Mouse (Mus musculus) embryonic facial prominence, embryonic 10.5 days (tissue): ENCODE measurements around the gene Npr1. TPM values are rescaled to one million over a fixed set of nuclear protein-coding genes. Genes with fewer than 3 reads are reported as not detected.

ENCODE experiments used
- DNase-seq: peaks from one replicate; pipeline ENCODE4 v3.0.0-alpha.2; 2017; ENCODE audit warnings: low spot score
- H3K27ac ChIP-seq: fragments of 300-500 bp; sonication (generic); replicated peaks from 2 replicates; pipeline ENCODE4 v1.5.1; 2016; ENCODE audit warnings: mild to moderate bottlenecking
- H3K27me3 ChIP-seq: fragments of 300-500 bp; sonication (generic); replicated peaks from 2 replicates; pipeline ENCODE4 v1.6.1; 2016; ENCODE audit warnings: low read depth, mild to moderate bottlenecking; ENCODE audit not compliant: poor library complexity, severe bottlenecking
- H3K36me3 ChIP-seq: fragments of 300-500 bp; sonication (generic); replicated peaks from 2 replicates; pipeline ENCODE4 v1.6.1; 2016; ENCODE audit warnings: mild to moderate bottlenecking, moderate library complexity
- H3K4me1 ChIP-seq: fragments of 300-500 bp; sonication (generic); 2 replicates; pipeline ENCODE4 v1.6.1; 2016
- H3K4me3 ChIP-seq: fragments of 300-500 bp; sonication (generic); 2 replicates; pipeline ENCODE4 v1.5.1; 2016; ENCODE audit warnings: mild to moderate bottlenecking, moderate library complexity
- H3K9me3 ChIP-seq: fragments of 300-500 bp; sonication (generic); 2 replicates; pipeline ENCODE4 v1.6.1; 2016; ENCODE audit warnings: mild to moderate bottlenecking
- WGBS: fragments of 180-500 bp; shearing (Covaris S2); methylation state at CpG from one replicate; pipeline ENCODE4 v1.1.7; 2016; 5-methylcytosine and 5-hydroxymethylcytosine counted together
- polyA plus RNA-seq: library from polyadenylated mRNA; unstranded; fragments of >200 nt; fragmentation: Nextera tagmentation; extraction: Ambion mirVana; gene quantifications from 2 replicates; pipeline ENCODE4 v1.2.1, GENCODE M21; 2016

Npr1 gene
- polyA plus RNA-seq, 1 experiment from 2014 or later: 2.0 TPM

DNA sequence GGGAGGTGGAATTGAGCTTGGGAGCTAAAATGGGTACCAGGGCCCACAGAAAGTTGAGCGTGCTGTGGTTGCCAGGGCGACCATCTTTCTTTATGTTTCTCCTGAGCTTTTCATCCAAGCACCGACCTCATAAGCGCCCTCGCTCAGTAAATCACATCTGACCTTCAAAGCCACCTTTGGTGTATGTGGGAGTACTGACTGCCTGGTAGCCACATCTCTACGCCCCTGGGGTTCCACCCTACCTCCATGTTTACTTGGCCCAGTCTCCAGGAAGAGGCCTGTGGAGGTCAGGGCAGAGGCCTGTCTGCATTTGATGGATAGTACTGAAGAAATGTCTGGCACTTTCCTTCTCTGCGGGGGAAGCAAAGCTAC lies 18.6 kb downstream of the Npr1 start:
- H3K36me3 ChIP-seq: no peaks in the 10 kb centered on the region
- H3K9me3 ChIP-seq: no peaks in the 10 kb centered on the region
- WGBS: 48% methylated on average over 7 of the region's 7 CpGs
- peaks cover 40% of the 10 kb centered on the region for H3K4me1 ChIP-seq
- H3K27ac ChIP-seq: peak overlapping the region; percentile 94
- DNase-seq: no peak
- peak overlapping the region; percentile 54 for H3K4me3 ChIP-seq
- H3K27me3 ChIP-seq: no peaks in the 10 kb centered on the region

DNA sequence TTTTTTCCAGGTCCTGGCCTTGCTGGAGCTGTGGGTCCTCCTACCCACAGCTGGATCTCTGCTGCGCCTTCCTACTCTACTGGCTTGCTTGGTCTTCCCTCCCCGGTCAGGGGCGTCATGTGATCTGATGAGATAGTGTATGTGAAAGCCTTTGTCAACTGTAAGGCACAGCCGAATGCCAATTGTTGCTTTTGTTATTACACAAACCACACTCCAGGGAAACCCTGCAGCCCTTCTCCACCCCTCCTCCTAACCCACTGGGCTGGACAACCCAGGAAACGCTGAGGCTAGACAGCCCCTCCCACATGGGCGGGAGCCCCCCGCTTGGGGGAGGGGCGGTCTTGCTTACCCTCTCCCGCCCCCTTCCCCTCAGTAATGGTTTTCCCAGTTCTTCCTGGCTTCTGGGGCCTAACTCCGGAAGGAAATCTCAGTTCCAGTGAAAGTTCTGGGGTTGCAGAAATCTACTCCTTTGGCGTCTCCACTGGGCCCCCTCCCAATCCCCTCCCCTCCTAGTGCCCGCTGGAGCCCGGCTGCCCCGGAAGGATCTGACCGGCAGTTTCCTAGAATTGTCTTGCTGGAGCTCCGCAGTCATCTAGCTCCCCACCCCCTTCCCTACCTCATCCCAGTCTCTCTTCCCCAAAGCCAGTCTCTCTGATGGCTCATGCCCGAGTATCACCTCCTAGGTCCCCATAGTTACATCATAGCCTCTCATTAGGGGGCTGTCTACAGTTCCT lies 19.1 kb downstream of the Npr1 start:
- WGBS: under 1% methylated on average over 17 of the region's 17 CpGs

DNA sequence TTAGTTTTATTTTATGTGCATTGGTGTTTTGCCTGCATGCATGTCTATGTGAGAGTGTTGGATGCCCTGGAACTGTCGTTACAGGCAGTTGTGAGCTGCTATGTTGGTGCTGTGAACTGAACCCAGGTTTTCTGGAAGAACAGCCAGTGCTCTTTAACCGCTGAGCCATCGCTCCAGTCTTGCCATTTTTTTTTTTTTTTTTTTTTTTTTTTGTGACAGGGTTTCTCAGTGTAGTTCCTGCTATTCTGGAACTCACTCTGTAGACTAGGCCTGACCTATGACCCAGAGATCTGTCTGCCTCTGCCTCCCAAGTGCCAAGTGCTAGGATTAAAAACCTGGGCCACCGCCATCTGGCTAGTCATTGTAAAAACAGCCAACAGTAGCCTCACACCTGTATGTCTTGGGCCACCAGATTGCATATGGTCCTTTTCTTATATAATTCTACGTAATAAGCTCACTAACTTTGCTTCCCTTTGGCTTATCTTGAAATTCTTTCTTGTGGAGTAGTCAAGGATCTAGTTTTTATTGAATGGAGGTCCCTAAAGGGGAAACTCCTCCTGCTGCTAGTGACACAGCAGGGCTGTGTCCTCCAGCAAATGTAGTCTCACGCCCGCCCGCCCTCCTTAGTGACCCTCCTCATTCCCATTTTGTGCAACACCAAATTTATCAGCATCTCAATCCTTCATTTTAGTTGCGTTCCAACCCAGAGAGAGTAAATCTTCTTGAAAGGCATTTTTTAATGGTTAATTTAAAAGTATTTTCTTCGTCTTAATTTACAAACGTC lies 20.1 kb downstream of the Npr1 start:
- Histone ChIP-seq H3K4me1 (peaks cover 28% of the 10 kb centered on the region), H3K4me3 (peak overlapping the region; percentile 54), H3K36me3 (no peaks in the 10 kb centered on the region), H3K27me3 (no peaks in the 10 kb centered on the region), H3K27ac (peak overlapping the region; percentile 94), H3K9me3 (no peaks in the 10 kb centered on the region)
- WGBS: 73% methylated on average over 11 of the region's 11 CpGs
- DNase-seq: no peak

More for the DNA sequence above, 19.1 kb downstream of the Npr1 start:
- H3K4me1 ChIP-seq: peaks cover 38% of the 10 kb centered on the region
- no peaks in the 10 kb centered on the region for H3K36me3 ChIP-seq
- peak overlapping the region; percentile 54 for H3K4me3 ChIP-seq
- DNase-seq: peak; percentile 92
- H3K27me3 ChIP-seq: no peaks in the 10 kb centered on the region
- peak overlapping the region; percentile 94 for H3K27ac ChIP-seq
- no peaks in the 10 kb centered on the region for H3K9me3 ChIP-seq

DNA sequence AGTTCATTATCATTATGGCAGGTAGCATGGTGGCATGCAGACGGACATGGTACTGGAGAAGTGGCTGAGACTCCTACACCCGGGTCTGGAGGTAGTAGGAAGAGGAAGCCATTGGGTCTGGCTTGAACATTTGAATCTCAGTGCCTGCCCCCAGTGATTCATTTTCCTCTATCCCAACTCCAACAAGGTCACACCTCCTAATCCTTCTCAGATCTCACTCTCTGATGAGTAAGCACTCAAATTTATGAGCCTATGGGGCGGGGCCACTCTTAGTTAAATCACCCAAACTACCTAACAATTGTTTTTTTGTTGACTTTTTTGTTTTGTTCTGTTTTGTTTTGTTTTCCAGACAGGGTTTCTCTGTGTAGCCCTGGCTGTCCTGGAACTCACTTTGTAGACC lies 21.7 kb downstream of the Npr1 start:
- Histone ChIP-seq H3K4me3 (no peak overlapping the region), H3K4me1 (peaks cover 26% of the 10 kb centered on the region), H3K27ac (peak overlapping the region; percentile 5; the same call in 1 of the 2 replicates), H3K36me3 (no peaks in the 10 kb centered on the region), H3K9me3 (no peaks in the 10 kb centered on the region), H3K27me3 (no peaks in the 10 kb centered on the region)
- 82% methylated on average over 3 of the region's 3 CpGs for WGBS
- no peak for DNase-seq

DNA sequence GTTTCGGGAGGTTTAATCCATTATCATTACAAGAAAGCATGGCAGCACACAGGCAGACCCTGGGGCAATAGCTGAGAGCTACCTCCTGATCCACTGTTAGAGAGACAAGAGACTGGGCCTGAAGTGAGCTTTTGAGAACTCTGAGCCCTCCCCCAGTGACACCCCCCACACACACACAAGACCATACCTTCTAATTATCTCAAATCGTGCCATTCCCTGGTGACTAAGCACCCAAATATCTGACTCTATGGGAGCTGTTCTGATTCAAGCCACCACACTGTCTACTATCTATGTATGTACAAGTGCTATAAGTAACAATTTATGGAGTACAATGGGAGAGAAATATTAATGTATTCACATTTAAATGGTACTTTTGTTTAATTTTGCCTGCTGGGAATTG lies 24.9 kb downstream of the Npr1 start:
- no peak for DNase-seq
- 82% methylated on average over 2 of the region's 2 CpGs for WGBS

DNA sequence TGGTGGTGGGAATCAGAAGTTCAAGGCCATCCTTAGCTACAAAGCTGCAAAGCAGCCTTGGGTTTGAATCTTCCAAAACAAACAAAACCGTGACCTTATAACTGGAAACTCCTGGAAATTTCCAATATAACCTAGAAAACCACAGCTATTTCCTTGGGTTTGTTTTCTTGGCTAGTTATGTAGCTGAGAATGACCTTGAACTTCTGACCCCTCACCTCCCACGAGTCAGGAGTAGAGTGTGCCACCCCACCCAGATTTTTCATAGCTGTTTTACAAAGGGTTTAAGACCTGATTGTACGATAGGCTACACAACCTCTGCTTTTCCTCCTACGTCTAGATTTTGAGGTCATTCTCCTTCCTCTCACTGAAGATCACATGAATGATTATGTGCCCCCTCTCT lies 28.5 kb downstream of the Npr1 start:
- Histone ChIP-seq H3K4me3 (no peak overlapping the region), H3K27ac (no peak overlapping the region), H3K36me3 (no peaks in the 10 kb centered on the region), H3K4me1 (peaks cover 12% of the 10 kb centered on the region), H3K9me3 (no peaks in the 10 kb centered on the region), H3K27me3 (no peaks in the 10 kb centered on the region)
- no peak for DNase-seq
- WGBS: 79% methylated on average over 4 of the region's 4 CpGs

More for the DNA sequence above, 24.9 kb downstream of the Npr1 start:
- no peak overlapping the region for H3K27ac ChIP-seq
- H3K27me3 ChIP-seq: no peaks in the 10 kb centered on the region
- H3K4me3 ChIP-seq: no peak overlapping the region
- H3K9me3 ChIP-seq: no peaks in the 10 kb centered on the region
- H3K4me1 ChIP-seq: peaks cover 10% of the 10 kb centered on the region
- no peaks in the 10 kb centered on the region for H3K36me3 ChIP-seq

DNA sequence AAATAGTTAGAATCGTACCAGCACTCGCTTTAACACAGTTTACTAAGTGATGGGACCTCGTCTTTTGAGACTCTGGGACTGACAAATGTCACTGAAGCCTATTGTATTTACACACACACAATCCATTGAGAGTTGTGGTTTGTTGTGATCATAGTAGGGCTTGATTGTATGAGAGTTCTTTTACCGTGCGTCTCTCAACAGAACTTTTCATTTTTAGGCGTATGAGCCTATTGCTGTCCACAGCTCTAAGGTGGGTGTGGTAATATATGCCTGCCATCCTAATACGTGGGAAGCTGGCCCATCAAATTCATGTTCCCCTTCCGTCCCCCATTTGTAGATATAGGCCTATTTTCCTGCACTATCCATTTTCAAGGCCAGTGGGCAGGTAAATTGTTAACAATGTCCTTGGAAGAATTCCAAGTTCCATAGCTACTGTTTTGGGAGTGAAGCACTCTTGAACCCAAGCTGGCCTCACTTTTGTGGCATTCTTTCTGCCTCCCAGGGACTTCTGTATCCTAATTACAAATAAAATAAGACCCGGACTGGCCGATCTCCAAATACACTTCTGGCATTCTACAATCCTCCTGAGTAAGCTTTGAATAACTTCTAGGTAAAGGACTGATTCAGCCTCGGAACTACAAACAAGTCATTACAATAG lies 31.5 kb downstream of the Npr1 start:
- no peaks in the 10 kb centered on the region for H3K9me3 ChIP-seq
- no peak for DNase-seq
- H3K27me3 ChIP-seq: no peaks in the 10 kb centered on the region
- peak overlapping the region; percentile 97 for H3K27ac ChIP-seq
- WGBS: 59% methylated on average over 11 of the region's 11 CpGs
- peaks cover 11% of the 10 kb centered on the region; the same call in 1 of the 2 replicates for H3K36me3 ChIP-seq
- H3K4me3 ChIP-seq: peak overlapping the region; percentile 90
- H3K4me1 ChIP-seq: peaks cover 32% of the 10 kb centered on the region

DNA sequence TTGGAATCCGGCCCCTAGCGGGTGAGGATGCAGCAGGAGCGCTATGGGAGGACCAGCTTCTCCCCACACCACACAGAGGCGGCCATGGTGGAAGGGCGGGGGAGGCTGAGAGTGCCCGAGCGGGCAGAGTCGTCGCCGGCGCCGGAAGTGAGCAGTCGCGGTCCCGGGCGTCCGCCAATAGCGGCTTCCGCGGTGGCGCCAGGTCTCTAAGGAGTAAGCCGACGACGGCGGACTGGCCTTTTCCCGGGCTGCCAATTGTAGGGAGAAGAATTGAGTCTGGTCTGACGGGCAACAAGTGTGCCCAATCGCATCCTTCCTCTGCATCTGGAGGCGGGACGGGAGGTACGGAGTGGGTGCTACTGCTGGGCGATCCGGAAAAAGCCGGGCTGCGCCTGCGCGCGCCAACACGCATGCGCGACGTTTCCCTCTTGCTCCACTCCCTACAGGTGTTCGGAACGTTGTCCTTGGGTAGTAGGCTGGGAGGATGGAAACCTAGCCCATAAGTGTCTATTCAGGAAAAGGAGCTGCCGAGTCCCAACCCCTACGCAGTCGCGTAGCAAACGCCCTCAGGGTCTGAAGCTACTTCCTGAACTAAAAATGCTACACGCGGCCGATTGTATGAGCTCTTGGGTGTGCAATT lies 32.2 kb downstream of the Npr1 start, which contains the start of gene Ints3:
Gene Ints3, minus strand, starts transcription at position 242 of the 640 bp plus-strand sequence.
- H3K4me1 ChIP-seq: peaks cover 34% of the 10 kb centered on the region
- peak within 1 kb of the TSS; percentile 90 for H3K4me3 ChIP-seq
- no peaks in the 10 kb centered on the region for H3K9me3 ChIP-seq
- no peaks in the 10 kb centered on the region for H3K27me3 ChIP-seq
- DNase-seq: peak; percentile 98
- WGBS: 1% methylated on average over 52 of the region's 52 CpGs
- peak within 1 kb of the TSS; percentile 97 for H3K27ac ChIP-seq
- H3K36me3 ChIP-seq: peaks cover 16% of the 10 kb centered on the region; the same call in 1 of the 2 replicates

DNA sequence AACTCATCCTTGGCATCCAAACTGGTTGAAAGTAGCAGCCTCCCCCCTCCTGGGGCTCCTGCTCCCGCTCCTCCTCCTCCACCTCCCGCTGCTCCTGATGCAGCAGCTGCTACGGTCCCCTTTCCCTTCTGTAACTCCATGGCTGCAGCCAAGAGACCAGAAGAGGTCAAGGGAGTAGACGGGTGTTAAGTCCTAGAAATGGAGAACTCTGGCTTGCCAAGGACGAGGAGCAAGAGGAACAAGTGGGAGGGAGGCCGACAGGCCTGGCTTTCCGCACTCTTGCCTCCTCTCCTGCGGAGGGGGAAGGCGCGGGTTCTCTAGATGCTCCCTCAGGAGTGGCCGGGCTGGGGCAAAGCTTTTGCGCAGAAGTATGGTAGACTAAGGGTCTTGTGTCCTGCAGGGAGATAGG lies 32.9 kb downstream of the Npr1 start:
- DNase-seq: no peak
- WGBS: 0% methylated on average over 12 of the region's 12 CpGs

DNA sequence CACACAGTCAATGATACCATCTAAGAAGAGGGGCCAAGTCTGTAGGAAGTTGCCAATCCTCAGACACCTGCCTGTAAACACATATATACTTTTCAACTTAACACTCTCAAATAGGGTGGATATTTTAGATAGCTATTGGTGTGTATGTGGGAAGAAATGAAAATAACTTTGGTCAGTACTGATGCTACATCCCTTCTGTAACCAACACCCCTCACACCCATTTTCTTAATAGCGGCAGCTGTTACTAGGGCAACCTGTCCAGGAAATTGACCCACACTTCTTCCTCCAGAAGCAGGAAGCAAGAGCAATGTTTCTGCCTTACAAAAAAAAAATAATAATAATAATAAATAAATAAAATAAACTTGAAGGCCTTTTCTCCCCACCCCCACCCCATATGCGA lies 33.3 kb downstream of the Npr1 start:
- peak overlapping the region; percentile 97 for H3K27ac ChIP-seq
- 20% methylated on average over 2 of the region's 2 CpGs for WGBS

More for the DNA sequence above, 32.9 kb downstream of the Npr1 start:
- no peaks in the 10 kb centered on the region for H3K9me3 ChIP-seq
- H3K27ac ChIP-seq: peak overlapping the region; percentile 97
- H3K27me3 ChIP-seq: no peaks in the 10 kb centered on the region
- H3K4me3 ChIP-seq: peak overlapping the region; percentile 90
- H3K4me1 ChIP-seq: peaks cover 34% of the 10 kb centered on the region
- H3K36me3 ChIP-seq: peaks cover 16% of the 10 kb centered on the region; the same call in 1 of the 2 replicates

DNA sequence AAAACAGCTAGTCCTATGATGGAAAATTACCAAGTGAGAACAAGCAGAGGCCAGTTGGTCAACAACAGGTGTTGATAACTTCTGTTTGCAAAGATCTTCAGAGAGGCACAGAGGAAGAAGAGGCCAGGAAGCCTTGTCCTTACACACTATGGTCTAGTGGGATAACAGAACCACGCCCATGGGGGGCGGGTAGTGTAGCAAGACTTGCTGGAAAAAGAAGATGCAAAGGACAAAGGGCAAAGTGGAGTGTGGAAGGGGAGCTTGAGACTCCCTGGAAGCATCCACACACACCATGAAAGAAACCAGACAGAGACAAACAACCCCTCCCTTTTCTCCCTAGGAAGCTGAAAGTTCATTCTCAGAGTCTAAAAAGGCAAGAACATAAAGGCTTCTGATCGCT lies 36.1 kb downstream of the Npr1 start:
- no peaks in the 10 kb centered on the region for H3K27me3 ChIP-seq
- no peaks in the 10 kb centered on the region for H3K9me3 ChIP-seq
- H3K36me3 ChIP-seq: peaks cover 37% of the 10 kb centered on the region
- H3K4me3 ChIP-seq: no peak overlapping the region
- peaks cover 43% of the 10 kb centered on the region for H3K4me1 ChIP-seq
- no peak overlapping the region for H3K27ac ChIP-seq
- DNase-seq: no peak
- 93% methylated on average over 3 of the region's 3 CpGs for WGBS

More for the DNA sequence above, 33.3 kb downstream of the Npr1 start:
- no peak for DNase-seq
- peaks cover 19% of the 10 kb centered on the region; the same call in 1 of the 2 replicates for H3K36me3 ChIP-seq
- H3K9me3 ChIP-seq: no peaks in the 10 kb centered on the region
- H3K4me1 ChIP-seq: peaks cover 37% of the 10 kb centered on the region
- H3K27me3 ChIP-seq: no peaks in the 10 kb centered on the region
- H3K4me3 ChIP-seq: peak overlapping the region; percentile 90

DNA sequence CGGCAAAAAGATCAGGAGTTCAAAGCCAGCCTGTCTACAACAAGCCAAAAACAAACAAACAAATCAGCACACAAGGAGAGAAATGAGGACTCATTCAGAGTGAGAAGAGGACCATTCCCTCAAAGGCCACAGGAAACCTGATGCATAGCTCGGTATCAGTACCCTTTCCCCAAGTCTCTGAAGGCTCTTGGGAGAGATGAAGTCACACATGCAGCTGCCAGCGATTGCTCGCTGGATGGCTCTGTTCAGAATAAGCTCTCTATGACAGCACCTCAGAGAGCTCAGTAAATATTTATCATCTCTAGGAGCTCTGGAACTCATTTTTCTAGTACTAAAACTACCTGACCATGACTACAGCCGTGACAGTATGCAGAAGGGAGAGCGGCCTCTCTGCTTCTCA lies 37.5 kb downstream of the Npr1 start:
- Histone ChIP-seq H3K9me3 (no peaks in the 10 kb centered on the region), H3K4me3 (no peak overlapping the region), H3K4me1 (peaks cover 39% of the 10 kb centered on the region), H3K27ac (no peak overlapping the region), H3K27me3 (no peaks in the 10 kb centered on the region), H3K36me3 (peaks cover 50% of the 10 kb centered on the region)
- DNase-seq: no peak
- WGBS: 89% methylated on average over 6 of the region's 6 CpGs
